ENCODE assay signal across 8 mouse cellular contexts in the genomic region with DNA sequence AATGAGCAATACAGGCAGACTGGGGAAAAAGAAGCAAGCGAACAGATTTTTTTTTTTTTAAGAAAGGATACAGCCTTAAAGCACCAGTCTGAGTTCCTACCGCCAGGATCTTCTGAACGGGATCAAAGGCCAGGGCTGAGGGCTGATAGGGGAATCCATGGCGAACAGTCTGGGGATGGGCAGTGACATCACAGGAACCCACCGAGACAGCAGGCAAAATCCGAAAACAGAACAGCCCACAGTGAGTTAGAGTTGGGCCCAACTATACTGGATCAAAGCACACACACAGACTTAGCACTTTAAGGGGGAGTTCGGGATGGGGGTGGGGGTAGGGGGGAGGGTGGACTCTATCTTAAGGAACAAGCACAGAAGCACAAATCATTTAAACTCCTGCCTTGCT. TPM values are rescaled to one million over a fixed set of nuclear protein-coding genes. Genes with fewer than 3 reads are reported as not detected.
DNase-seq lines count a peak whose midpoint lies in the region; ATAC-seq and TF ChIP-seq lines count a peak whose summit lies in the region.

No protein-coding gene starts in this region.

- no peak for DNase-seq in kidney, adult 11 months
- DNase-seq in embryonic facial prominence, embryonic 10.5 days (ENCODE audit: low spot score), result peak; percentile 13
- DNase-seq in kidney, postnatal 0 days (ENCODE audit: low spot score), result peak; percentile 21
- no peak for DNase-seq in urinary bladder, postnatal 36 days (ENCODE audit: low spot score in 2 of 2)
- DNase-seq in left cerebral cortex, postnatal 25 days (ENCODE audit: low spot score in 2 of 2), result no peak
- no peak for DNase-seq in ovary, adult 18-20 months (ENCODE audit: low spot score)

- H3K4me2 ChIP-seq in kidney, embryonic 16.5 days (replicated peaks; ENCODE audit: low read depth, low read length), result peak overlapping the region; percentile 98
- peak overlapping the region; percentile 80 for H3K4me2 ChIP-seq in kidney, postnatal 0 days (ENCODE audit: low read length)
- peak overlapping the region; percentile 96 for H3K4me2 ChIP-seq in neural tube, embryonic 13.5 days

- H3K4me3 ChIP-seq in kidney, embryonic 16.5 days (ENCODE audit: low read length), result peak overlapping the region; percentile 87
- peak overlapping the region; percentile 87 for H3K4me3 ChIP-seq in embryonic facial prominence, embryonic 10.5 days
- H3K4me3 ChIP-seq in kidney, postnatal 0 days (replicated peaks; ENCODE audit: low read depth, low read length), result peak overlapping the region; percentile 76
- H3K4me3 ChIP-seq in neural tube, embryonic 13.5 days, result peak overlapping the region; percentile 87

- no peaks in the 10 kb centered on the region for H3K9me3 ChIP-seq in kidney, embryonic 16.5 days (ENCODE audit: low read length)
- no peaks in the 10 kb centered on the region for H3K9me3 ChIP-seq in embryonic facial prominence, embryonic 10.5 days
- H3K9me3 ChIP-seq in kidney, postnatal 0 days (replicated peaks; ENCODE audit: low read length), result no peaks in the 10 kb centered on the region
- H3K9me3 ChIP-seq in neural tube, embryonic 13.5 days, result no peaks in the 10 kb centered on the region

- 0 out of 2 replicates have a peak overlapping the region, but pooled peaks have one; percentile 46 for H3K9ac ChIP-seq in kidney, embryonic 16.5 days (replicated peaks; ENCODE audit: low read length)
- H3K9ac ChIP-seq in kidney, postnatal 0 days (ENCODE audit: low read depth, low read length), result no peak overlapping the region
- H3K9ac ChIP-seq in neural tube, embryonic 13.5 days, result peak overlapping the region; percentile 96

- peaks cover 13% of the 10 kb centered on the region for H3K4me1 ChIP-seq in kidney, embryonic 16.5 days (ENCODE audit: insufficient read depth, low read length)
- H3K4me1 ChIP-seq in embryonic facial prominence, embryonic 10.5 days, result peaks cover 22% of the 10 kb centered on the region
- no peaks in the 10 kb centered on the region for H3K4me1 ChIP-seq in kidney, postnatal 0 days (replicated peaks; ENCODE audit: insufficient read depth, low read length)
- H3K4me1 ChIP-seq in neural tube, embryonic 13.5 days (replicated peaks), result peaks cover 28% of the 10 kb centered on the region

- no peak for TF ChIP-seq CTCF in kidney, postnatal 0 days (IDR thresholded peaks at IDR 0.05; ENCODE audit: low read depth)

- intact Hi-C loops in left cerebral cortex, postnatal 25 days (cut with DNase I), result no loop called here

- no peak overlapping the region for H3K27ac ChIP-seq in kidney, embryonic 16.5 days (ENCODE audit: low read length)
- H3K27ac ChIP-seq in embryonic facial prominence, embryonic 10.5 days (replicated peaks), result no peak overlapping the region
- no peak overlapping the region for H3K27ac ChIP-seq in kidney, postnatal 0 days
- no peak overlapping the region for H3K27ac ChIP-seq in neural tube, embryonic 13.5 days (replicated peaks)

- no peak for ATAC-seq in kidney, embryonic 16.5 days (ENCODE audit: low FRiP score, low TSS enrichment)
- ATAC-seq in kidney, postnatal 0 days (replicated peaks; ENCODE audit: low FRiP score, low read depth), result no peak
- no peak for ATAC-seq in neural tube, embryonic 13.5 days (ENCODE audit: low read depth)

- 4% methylated on average over 7 of the region's 7 CpGs for WGBS in kidney, embryonic 16.5 days
- WGBS in embryonic facial prominence, embryonic 10.5 days, result 4% methylated on average over 7 of the region's 7 CpGs
- WGBS in kidney, postnatal 0 days, result 15% methylated on average over 7 of the region's 7 CpGs
- WGBS in neural tube, embryonic 13.5 days, result 3% methylated on average over 7 of the region's 7 CpGs

- no peaks in the 10 kb centered on the region for H3K27me3 ChIP-seq in kidney, embryonic 16.5 days (ENCODE audit: insufficient read depth, low read length)
- 0 out of 2 replicates have a peak, but pooled peaks cover 4% of the 10 kb centered on the region for H3K27me3 ChIP-seq in embryonic facial prominence, embryonic 10.5 days (replicated peaks; ENCODE audit: low read depth, poor library complexity, severe bottlenecking)
- H3K27me3 ChIP-seq in kidney, postnatal 0 days (ENCODE audit: insufficient read depth, low read length), result no peaks in the 10 kb centered on the region
- H3K27me3 ChIP-seq in neural tube, embryonic 13.5 days, result no peaks in the 10 kb centered on the region

- no peaks in the 10 kb centered on the region for H3K36me3 ChIP-seq in kidney, embryonic 16.5 days (ENCODE audit: insufficient read depth, low read length)
- peaks cover 6% of the 10 kb centered on the region; the same call in 1 of the 2 replicates for H3K36me3 ChIP-seq in embryonic facial prominence, embryonic 10.5 days (replicated peaks)
- no peaks in the 10 kb centered on the region for H3K36me3 ChIP-seq in kidney, postnatal 0 days (ENCODE audit: insufficient read depth, low read length)
- 0 out of 2 replicates have a peak, but pooled peaks cover 3% of the 10 kb centered on the region for H3K36me3 ChIP-seq in neural tube, embryonic 13.5 days

RNA-seq across cellular contexts. Expression of a gene that starts 1.8 kb away (rescaled TPM):
- 3.6 TPM in 2 replicates for polyA plus RNA-seq in kidney, embryonic 16.5 days (2015; fragmentation: Nextera tagmentation; extraction: Ambion mirVana)
- 3.8 and 4.0 TPM in 2 replicates for polyA plus RNA-seq in embryonic facial prominence, embryonic 10.5 days (2016; fragmentation: Nextera tagmentation; extraction: Ambion mirVana)
- 2.9 and 3.4 TPM in 2 replicates for polyA plus RNA-seq in kidney, postnatal 0 days (2015; fragmentation: Nextera tagmentation; extraction: Ambion mirVana)
- 7.4 and 8.3 TPM in 2 replicates for polyA plus RNA-seq in neural tube, embryonic 13.5 days (2015; fragmentation: Nextera tagmentation; extraction: Ambion mirVana)
- total RNA-seq in left cerebral cortex, postnatal 25 days (2021), result 100 to 1,000 TPM; 102 to 116 TPM

Comparison
In these comparisons a context has a peak if more than half of its experiments do, and no peak if none do; other contexts are left out.
1. DNase-seq: peak in embryonic facial prominence, embryonic 10.5 days (single experiment) and kidney, postnatal 0 days (single experiment); none in kidney, adult 11 months (single experiment), urinary bladder, postnatal 36 days (0 of 2), left cerebral cortex, postnatal 25 days (0 of 2) and ovary, adult 18-20 months (single experiment).
2. Peak in every context shown above with its lines, with median percentiles within 50 percentile points of each other: H3K4me2 ChIP-seq and H3K4me3 ChIP-seq.